Mouse (Mus musculus) gonadal fat pad, adult 2 months (tissue): ENCODE results near the gene Fyn. TPM values are rescaled to one million over a fixed set of nuclear protein-coding genes. Genes with fewer than 3 reads are reported as not detected.

Experiments
- DNase-seq: peaks from one replicate; pipeline ENCODE4 v3.0.0-alpha.2; 2012; ENCODE audit warnings: low read depth
- polyA plus RNA-seq: library from polyadenylated mRNA; depleted of rRNA; stranded (reverse); fragments of >200 nt; gene quantifications from 2 replicates; pipeline ENCODE4 v1.2.3, GENCODE M21; 2012; rRNA removed

Fyn gene
- polyA plus RNA-seq, 1 experiment, result 16.8 TPM

DNA sequence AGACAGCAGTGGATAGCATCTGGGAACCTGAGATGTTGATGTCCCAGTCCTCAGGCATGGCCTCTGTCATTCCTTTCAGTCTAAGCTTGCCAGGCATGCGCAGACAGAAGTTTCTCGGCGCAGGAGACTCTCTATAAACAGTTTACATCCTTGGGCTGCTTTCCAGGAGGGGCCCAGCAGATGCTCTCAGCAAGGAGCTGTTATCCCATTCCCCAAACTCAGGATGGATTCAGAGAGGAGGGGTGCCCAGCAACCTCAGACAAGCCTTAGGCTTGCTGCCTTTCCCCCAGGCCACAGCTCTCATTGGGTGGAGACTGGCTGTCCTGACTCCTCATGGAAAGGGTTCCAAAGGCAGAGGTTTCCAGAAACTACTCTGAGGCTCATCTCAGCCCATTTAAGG lies 242.6 kb downstream of the Fyn start:
- no peak for DNase-seq

DNA sequence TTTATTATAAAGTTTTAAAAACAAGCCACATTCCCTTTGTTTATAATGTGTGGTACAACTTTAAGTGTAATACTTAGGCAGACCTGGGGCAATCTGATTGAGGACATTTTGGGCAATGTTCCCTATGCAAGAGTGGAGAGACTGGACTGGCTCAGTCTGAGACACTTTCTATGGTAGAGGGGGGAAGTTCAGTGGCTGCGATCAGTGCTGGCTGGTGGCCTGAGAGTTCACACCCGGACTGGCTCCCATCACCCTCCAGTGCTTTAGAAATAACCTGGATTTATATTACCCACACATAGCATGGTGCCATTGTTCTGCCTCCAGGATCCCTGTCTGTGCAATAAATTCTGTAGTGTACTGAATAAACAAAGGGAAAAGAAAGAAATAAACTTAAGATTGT lies 243.5 kb downstream of the Fyn start:
- no peak for DNase-seq

GRCm38 (mm10) chr10:39612633-39612988 lies 244.0 kb downstream of the Fyn start, which contains the start of gene Traf3ip2:
Traf3ip2 (plus strand) TSS chr10:39612934.
- DNase-seq, result no peak

GRCm38 (mm10) chr10:39612989-39613831 lies 244.6 kb downstream of the Fyn start:
- DNase-seq, result no peak

DNA sequence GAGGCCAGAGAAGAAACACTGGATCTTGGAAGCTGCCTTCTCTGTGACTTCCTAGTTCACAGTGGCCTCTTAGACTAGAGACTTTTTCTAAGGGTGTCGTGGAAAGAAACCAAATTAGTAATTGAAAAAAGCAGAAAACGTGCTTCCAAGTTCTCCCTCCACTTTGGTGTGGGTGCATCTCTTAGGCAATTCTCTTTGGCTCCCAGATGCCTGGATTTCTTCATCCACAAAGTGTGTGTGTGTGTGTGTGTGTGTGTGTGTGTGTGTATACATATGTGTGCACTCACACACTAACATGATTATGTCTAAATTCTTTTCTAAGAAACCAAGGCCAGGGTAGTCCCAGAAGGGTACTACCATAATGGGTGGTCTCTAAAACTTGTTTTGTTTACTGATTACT lies 245.3 kb downstream of the Fyn start:
- DNase-seq, result no peak

- DNase-seq, result no peak
Observed at GRCm38 (mm10) chr10:39614676-39615075, 246.0 kb downstream of the Fyn start.

Other genes with a start within 250 kb of the Fyn start
- gene Fam229b, start 234.9 kb upstream of the Fyn start, polyA plus RNA-seq, result 9.1 and 10.4 TPM in 2 replicates
- 1.6 and 1.7 TPM in 2 replicates for gene Tube1, start 234.9 kb upstream of the Fyn start, polyA plus RNA-seq
- not detected in 2 replicates for gene Ccn6, start 205.1 kb upstream of the Fyn start, polyA plus RNA-seq
- gene Traf3ip2, start 244.1 kb downstream of the Fyn start, polyA plus RNA-seq, result 31.9 and 33.2 TPM in 2 replicates